Mouse (Mus musculus) brain, embryonic 14.5 days (tissue): Measurements from ENCODE around the gene Gm29776.

Source experiments
- CTCF ChIP-seq: fragments of 200-500 bp; IDR thresholded peaks from 2 replicates; pipeline ENCODE4 v1.5.1; 2012; ENCODE audit warnings: inconsistent platforms, mild to moderate bottlenecking, moderate library complexity, borderline replicate concordance; ENCODE audit not compliant: insufficient read depth, insufficient read length; ENCODE audit errors: extremely low read depth
- POLR2A ChIP-seq: fragments of 200-500 bp; IDR thresholded peaks from 2 replicates; pipeline ENCODE4 v1.6.1; 2012; ENCODE audit warnings: mild to moderate bottlenecking, inconsistent platforms, borderline replicate concordance; ENCODE audit not compliant: poor library complexity, insufficient read depth, insufficient read length, severe bottlenecking; ENCODE audit errors: extremely low read depth

DNA sequence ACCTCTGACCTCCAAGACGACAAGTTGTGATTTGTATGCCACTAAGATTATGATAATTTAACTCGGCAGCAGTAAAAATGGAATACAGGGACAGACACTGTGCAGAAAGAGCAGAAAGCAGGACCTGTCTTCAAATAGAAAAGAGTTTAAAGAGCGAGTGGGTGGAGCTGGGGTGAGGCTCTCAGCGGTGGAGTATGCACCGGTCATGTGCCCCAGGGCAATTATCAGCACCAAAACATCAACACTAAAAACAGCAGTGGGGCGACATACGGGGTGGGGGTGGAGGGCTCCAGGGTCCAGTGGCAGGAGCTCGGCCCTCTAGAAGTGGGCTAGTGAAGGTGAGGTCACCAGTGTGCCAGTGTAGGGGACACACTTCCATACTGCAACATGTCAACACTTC is 45.8 kb upstream of the Gm29776 start:
- TF ChIP-seq POLR2A (no peak), CTCF (no peak)
